Mouse (Mus musculus) liver (tissue): ENCODE data around the gene Rbm19.
"Not testable (repeated sequence)": the region's sequence is repeated elsewhere in the genome, so short reads cannot be mapped to it uniquely, and the experiment has no call there.

Experiments used
- DNase-seq: peaks from one replicate; pipeline ENCODE4 v3.0.0-alpha.2; 2020; ENCODE audit warnings: mixed read lengths

The Rbm19 gene

DNA sequence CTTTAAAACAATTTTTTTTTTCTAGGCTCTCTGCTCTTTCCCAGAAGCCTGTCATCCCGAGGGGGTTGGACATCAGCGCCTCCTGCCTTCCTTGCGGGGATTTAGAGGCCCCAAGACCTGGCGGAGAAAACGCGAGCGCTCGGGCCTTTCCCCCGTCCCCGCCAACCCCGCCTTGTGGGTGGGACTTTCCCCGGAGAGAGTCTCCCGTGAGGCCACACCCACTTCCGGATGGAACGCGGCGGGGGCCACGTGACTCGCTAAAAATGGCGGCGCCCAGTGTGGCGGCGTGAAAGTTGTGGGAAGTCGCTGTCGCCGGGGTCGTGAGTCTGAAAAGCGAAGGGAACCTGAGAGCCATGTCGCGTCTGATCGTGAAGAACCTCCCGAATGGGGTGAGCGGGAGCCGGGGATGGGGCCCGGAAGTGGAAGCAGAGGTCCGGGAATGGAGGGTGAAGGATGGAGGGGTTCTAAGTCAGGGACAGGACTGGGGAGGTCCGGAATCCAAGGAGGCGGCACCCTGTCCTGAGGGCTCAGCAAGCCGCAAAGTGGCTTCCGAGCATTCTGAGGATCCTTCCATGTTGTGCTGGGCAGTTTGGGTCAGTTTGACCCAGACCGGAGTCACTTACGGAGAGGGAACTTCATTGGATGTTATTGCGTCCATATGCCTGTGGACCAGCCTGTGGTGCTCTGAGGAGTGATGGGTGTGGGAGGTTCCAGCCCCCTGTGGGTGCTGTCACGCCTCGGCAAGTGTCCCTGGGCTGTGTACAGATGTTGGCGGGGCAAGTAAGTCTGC lies at the start of gene Rbm19:
Gene Rbm19 (plus strand): TSS at position 205 of the 790 bp plus-strand sequence.
- DNase-seq: peak; percentile 94

DNA sequence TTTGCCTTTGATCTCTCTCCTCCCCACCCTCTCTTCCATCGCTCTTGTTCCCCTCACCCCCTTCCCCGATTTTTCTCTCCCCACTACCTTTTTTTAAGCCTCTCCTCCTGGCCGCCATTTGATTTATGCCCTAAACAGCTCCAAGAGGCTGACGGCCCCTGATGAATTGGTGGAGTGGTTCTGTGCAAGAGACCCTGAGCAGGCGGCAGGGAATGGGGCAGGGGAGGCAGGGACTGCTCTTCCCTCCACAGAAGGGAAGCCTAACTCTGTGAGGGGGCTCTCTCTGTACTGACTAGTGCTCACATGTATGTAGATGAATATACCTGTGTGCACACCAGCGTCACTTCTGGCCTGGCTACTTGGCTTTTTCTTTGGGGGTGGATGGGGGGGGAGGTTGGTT lies 49.0 kb upstream of the Rbm19 start:
- DNase-seq: no peak

DNA sequence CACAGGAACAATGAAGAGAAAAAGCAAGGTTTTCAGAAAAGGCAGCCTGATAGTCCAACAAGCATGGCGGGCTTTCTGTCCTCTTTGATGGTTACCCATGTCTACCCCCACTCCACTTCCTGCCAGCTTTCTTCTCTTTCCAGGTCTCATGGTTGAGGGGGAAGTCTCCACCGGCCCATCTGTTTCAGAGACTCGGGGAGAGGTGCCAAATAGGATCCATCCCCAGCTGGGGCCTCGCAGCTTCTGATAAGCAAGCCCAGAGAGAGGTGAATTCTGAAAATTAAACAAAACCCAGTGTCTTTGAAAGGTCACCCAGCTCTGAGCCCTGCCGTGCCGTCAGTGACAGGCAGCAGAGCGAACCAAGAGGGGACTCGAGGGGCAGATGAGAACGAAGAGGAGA lies 42.2 kb upstream of the Rbm19 start:
- no peak for DNase-seq

DNA sequence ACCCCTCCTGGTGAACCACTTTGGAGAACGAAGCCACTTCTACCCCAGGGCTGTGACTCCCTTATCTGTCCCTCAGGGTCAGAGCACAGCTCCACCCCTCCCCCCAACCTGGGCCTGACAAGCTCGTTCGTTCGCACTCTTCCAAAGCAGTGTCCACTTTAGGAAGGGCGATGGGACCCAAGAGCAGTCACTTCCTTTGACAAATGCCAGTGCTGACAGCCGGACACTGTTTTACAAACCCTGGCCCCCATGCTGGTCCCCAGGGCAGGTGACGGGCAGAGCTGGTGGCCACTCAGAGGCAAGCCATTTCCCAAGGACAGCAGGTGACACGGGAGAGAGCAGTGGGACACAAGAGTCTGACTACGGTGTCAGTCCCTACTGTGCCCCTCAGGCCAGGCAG lies 36.2 kb upstream of the Rbm19 start:
- no peak for DNase-seq

DNA sequence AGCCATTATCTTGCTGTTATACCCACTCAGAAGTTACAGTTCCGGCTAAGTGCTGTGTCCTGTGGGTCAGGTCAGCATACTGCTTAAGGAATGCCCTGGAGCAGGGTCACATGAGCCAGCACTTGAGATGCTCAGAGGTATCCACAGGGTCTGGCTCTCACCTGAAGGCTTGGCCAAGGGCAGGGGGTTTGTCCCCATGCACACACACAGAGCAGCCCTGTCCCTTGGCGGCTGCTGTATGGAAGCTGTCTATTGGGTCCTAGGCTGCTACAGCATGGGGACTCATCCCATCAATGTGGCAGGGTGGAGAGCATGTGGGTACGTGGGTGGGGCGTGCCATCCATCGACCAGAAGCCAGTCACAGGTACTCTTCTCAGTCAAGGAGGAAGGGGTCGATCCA lies 35.8 kb upstream of the Rbm19 start:
- no peak for DNase-seq

DNA sequence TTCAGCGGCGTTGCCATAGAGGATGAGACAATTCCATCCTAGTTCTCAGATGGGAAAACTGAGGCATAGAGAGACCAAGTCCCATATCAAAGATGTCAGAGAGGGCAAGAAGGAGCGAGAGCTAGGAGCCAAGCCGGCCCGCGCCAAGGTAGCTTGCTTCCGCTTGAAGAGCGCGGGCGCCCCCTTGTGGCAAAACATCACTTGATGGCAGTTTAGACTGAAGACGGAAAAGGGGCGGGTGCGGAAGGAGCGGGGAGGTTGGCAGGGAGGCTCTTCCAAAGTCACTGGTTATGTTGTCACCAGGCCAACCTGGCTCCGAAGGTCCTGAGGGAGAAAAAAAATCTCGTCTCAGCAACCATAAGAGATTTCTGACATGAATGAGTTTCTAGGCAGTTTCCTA lies 27.7 kb upstream of the Rbm19 start:
- DNase-seq: peak; percentile 89

DNA sequence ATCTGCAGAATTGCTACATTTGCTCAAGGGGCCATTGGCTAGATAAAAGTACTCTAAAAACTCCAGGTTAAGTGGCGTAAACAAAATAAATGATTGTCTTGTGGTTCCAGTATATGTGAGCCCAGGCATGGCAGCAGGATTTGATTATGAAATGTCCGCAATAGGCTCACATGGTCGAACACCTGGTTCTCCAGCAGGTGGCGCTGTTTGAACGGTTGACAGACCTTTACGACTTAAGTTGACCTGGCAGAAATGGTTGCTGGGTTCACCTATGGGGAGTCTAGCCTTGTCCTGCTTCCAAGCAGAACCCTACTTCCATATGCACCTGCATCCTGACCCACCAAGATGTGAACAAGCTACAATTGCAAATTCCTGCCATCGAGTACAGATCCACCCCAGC lies 21.7 kb upstream of the Rbm19 start:
- peak; percentile 80 for DNase-seq

DNA sequence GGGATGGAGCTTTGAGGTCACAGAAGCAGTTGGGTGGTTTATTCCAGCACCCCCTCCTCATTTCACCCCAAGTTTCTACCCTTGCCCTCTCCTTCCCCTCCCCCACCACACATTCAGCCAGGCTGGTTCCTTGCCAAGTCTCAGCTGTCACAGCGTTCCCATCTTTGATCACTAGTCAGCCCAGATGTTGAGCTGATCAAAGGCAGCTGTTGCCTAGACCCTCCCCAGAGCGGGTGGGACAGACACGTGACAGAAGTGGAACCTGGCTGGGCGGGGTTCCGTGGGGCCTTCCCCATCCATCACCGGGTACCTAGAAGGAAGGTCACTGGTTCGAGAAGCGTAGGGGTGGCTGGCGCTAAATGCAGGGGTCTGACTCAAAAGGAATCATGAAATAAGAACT lies 19.2 kb upstream of the Rbm19 start:
- no peak for DNase-seq

DNA sequence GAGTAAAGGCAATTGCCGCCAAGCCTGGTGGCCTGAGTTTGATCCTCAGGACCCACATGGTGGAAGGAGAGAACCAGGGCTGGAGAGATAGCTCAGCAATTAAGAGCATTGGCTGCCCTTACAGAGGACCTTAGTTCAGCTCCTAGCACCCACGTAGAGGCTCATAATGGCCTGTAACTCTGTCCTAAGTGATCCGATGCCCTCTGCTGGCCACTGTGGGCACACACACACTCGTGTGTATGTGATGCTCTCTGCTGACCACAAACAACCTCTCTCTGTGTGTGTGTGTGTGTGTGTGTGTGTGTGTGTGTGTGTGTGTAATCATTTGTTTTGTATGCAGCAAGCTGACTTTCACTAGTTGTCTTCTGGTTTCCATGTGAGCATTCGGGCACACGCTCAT lies 15.5 kb upstream of the Rbm19 start:
- DNase-seq: no peak

DNA sequence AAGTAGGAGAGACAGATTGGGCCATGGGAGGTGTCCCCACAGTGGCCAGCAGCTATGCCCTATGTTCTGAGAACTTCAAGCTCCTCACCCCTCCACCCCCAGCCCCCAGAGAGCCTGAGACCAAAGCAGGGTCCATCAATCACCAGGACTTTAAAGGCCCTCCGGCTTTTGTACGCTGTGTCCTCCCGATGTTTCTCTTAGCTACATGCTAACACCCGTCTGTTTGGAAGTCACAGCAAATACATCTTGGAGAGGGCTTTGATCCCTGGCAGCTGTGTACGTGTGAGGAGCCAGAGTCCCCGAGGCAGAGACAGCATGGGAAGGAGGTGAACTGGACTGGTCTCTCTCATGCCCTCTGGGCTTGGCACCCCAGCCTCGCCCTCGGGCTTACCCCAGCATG lies 14.2 kb upstream of the Rbm19 start:
- DNase-seq: no peak

DNA sequence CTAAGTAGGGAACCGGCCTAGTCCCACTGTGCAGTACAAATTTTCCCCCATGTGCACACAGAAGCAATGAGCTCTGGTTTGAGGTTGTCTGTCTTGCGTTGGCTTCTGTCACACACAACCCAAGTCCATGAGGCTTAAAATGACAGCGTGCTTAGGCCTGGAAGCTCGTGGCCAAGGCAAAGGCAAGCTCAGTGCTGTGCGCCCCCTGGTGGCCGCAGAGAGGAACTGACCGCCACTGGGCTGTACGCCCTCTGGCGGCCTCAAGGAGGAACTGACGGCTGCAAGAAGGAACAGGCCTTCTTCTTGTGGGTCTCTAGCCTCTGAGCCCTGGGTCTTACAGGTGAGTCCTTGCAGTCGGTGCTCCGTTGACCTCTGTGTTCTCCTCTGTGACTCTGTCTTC lies 13.5 kb upstream of the Rbm19 start:
- peak; percentile 68 for DNase-seq

DNA sequence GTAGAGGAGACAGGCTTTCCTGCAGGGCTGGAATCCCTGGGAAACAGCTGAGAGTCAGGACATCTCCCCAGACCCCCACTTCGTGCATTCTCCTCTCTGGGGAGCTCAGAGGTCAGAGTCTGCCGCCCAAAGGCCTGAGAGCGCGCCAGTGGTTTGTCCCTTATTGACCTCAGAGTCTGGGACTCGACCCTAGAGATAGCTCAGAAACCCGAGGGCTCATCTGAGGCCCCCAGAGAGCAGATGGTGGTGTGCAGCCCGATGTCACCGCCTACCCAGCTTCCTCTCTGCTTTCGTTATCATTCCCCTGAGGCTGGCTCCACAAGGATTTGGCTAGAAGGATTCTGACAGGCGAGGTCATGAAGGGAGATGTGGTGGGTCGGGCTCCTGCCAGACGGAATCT lies 12.8 kb upstream of the Rbm19 start:
- no peak for DNase-seq

DNA sequence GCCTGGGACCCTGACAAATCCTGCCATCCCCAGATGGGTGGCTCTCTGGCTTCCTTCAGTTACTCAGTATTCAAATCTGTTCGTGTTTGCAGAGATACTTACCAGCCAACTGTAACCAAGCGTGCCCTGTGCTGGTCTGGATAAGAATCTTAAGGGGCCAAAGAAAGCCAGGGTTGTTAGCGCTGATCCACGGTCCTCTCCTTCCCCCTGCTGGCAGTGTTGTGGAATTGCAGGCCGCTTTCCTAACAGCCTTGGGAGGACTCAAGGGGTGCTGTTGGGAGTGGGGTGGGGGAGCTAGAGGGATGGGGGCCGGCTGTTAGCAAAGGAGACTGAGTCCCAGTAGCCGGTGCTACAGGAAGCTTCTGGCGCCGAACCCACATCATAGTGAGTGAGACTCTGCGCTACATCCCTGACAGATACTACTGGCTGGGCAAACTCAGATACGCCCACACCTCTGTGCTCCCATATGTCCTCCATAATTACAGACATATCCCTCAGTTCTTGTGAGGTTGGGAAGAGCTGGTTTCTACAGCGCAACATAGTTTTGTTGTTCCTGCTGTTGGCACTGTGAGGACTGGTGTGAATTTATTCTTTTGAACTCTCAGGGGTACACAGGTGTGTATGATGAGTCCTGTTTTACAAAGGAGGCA lies 9.7 kb upstream of the Rbm19 start:
- DNase-seq: peak; percentile 39

DNA sequence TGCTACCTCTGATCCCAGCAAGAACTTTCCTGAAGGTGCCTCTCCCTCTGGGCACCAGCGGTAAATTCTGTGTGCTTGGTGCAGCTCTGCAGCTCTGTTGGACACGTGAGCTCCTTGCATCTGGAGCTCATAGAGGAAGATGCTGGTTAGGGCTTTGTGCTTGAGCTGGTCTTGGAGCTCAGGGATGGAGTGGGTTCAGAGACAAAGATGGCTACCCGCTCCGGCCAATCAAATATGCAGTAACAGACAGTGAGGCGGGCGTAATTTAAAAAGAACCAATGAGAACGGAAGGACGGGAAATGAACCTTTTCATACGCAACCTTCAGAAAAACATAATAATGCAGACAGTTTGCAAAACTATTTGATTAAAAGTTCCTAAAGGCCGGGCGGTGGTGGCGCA lies 1.9 kb upstream of the Rbm19 start:
- no peak for DNase-seq

DNA sequence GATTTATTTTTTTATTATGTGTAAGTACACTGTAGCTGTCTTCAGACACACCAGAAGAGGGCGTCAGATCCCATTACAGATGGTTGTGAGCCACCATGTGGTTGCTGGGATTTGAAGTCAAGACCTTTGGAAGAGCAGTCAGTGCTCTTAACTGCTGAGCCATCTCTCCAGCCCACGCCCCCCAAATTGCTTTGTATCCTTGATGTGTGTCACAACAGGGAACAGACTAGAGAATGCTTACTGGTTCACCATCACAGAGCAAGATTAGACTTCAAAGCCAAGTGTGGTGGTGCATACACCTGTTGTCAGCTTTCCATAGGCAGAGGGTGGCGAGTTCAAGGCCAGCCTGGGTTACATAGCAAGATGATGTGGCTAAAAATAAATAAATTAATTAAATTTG lies 896 bp downstream of the Rbm19 start:
- not testable (repeated sequence) for DNase-seq

DNA sequence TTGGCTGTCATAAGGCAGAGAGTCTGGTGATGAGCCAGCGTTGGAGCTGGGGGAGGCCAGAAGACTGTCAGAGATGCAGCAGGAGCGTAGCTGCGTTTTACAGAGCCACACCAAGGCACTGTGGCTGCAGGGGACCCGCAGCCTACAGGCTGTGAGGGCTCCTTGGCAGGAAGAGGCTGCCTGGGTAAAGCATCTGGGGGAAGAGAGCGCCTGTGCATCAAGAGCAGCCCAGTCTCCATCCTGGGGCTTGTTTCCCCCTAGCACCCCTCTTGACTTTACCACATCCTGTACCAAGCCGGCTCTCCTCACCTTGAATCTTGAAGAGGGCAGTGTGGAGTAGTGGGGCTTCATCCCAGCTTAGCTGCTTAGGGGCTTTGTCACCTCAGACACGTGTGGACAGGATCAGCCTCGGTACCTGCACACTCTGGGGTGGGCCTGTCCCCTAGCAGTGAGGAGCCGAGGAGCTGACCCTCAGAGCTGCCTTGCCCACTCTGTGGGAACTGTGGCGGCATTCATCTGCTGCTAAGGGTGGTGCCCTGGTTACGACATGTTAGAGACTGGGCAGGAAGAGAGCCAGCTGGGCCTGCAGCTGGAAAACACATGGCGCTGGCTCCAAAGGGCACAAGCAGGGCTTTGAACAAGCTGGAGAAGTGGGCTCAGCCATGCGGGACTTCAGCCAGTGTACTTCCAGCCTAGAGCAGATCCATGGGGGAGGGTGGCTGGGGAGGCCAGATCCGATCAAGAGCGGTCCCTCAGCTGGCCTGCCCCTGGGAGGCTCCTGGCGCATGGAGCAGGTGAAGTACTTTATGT lies 8.8 kb downstream of the Rbm19 start:
- no peak for DNase-seq

DNA sequence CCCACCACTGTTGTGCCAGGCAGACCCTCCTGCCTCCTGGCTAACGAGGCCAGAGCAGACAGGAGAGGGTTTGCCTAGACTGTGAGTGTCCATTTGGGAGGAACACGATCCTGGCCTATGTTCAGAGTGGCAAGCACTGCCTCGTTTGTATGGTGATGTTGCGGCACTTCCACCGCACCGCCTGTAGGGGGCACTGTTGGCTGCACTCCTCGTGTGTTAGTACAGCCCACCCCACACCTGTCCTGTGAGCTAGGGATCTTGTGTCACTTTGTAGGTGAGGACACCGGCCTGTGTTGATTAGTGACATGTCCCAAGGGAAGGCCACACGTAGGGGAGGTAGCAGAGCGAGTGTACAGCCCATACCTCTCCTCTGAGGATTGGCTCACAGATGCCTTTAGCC lies 11.4 kb downstream of the Rbm19 start:
- peak; percentile 61 for DNase-seq

DNA sequence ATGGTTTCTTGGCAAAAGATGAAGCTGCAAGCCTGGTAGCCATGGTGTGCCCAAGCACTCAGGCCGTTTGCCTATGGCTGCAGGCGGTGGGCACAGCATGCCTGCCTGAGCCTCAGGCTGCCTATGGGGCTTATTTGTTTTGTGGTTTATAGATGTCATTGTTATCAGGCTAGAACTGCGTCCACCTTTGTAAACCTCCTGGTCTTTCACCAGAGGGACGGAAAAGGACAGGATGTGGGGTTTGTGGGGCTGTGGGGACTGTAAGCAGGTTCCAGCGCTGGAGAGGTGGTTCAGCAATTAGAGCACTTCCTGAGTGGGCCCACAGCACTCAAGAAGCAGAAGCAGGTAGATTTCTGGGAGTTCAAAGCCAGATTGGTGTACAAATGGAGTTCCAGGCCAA lies 12.2 kb downstream of the Rbm19 start:
- DNase-seq: no peak

DNA sequence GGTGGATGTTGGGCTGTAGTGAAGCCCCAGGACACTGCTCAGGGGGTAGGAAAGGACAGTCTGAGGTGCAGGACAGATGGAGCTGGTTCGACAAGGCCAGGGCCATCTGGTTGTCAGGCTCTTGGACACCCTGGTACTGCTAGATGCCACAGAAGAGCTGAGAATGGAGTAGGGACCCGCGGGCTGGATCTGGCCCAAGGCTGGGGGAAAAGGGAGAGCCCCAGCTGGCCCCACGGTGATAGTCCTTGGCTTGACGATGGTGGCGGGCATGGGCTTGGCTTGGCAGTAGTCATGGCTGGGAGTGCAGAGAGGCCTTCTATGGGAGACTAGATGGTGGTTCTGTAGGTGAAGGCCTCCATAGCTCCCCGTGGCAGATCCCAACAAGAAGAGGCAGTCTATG lies 12.8 kb downstream of the Rbm19 start:
- DNase-seq: no peak

DNA sequence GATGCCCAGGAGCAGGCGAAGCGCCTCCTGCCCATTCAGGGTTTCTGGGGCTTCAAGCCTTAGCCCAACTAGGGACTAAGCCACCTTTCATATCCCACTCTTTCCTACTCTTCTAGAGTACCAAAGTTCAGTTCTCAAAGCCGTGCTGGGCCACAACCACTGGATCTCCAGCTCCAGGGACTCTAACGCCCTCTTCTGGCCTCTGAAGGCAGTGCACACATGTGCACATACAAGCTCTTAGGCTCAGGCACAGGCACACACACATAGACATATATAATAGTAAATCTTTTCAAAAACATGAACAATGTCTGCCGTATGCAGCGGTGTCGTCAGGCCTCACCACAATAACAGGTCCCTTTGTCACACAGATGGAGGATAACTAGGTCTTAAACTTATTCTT lies 13.5 kb downstream of the Rbm19 start:
- DNase-seq: no peak

DNA sequence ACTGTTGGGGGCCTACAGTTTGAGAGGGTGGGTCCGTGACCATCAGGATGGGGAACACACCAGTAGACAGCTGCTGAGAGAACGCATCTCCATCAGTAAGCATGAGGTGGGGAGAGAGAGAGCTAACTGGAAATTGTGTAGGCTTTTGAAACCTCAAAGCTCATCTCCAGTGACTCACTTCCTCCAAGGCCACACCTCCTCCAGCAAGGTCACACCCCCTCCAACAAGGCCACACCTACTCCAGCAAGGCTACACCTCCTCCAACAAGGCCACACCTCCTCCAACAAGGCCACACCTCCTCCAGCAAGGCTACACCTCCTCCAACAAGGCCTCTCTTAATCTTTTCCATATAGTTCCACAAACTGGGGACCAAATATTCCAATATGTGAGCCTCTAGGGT lies 13.9 kb downstream of the Rbm19 start:
- peak; percentile 88 for DNase-seq

DNA sequence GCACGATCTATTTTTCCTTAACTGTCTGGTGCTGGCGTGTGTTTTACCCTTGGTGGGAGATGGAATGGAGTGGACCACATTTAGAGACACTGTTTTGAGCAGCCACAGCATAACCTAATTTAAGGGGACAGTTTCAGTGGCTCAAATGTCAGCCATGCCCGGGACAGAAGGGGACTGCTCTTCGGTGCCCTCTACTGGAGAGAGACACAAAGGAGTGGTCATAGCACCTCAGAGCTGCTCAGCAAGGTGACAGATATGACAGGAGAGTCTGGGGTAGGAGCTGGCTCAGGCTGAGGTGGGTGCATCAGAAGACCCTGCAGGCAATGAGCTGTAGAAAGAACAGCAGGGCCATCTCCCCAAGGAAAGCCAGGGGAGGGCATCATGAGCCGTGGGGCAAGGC lies 15.3 kb downstream of the Rbm19 start:
- DNase-seq: peak; percentile 73

DNA sequence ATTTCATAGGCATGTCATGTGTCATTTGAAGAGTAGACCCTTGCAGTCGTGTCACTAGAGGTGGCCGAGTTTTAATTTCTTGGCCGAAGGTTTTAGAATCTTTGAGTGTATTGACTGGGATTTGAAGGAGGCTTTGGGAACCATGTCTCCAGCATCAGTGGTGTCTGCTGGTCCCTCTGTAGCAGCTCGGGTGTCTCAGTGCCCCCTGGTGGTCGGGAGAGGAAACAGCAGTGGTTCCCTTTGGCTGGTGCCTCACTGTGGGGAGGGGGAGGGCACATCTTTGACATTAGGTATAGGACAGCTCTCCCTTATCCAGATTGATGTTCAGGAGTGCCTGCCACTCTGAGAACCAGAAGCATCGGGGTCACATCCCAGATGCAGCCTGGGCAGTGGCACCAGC lies 17.7 kb downstream of the Rbm19 start:
- DNase-seq: peak; percentile 80

DNA sequence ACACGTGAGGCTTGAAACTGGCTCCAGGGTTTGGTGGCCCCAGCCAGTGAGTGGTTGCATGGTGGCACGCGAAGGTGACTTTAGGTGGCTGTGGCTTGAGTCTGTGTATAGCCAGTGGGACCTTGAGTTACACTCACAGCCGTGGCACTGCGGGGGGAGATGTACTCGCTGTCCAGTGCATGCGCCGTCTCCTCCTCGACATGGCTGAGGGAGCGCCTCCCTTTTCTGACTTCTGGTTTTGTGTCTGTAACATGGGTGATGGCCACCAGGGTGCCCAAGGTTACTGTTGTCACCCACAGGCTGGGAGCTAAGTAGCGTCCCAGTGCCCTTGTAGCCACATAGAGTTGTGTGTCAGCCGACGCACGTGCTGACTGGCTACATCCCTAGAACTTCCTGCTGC lies 19.1 kb downstream of the Rbm19 start:
- peak; percentile 35 for DNase-seq
